Mouse (Mus musculus) CH12.LX (cell line): ENCODE measurements at regions not wholly inside any gene's neighbourhood (a gene's known extent, or its start where the extent isn't known, plus 50 kb on each side); places are given as distances from the start of the nearest gene placed in this dataset.
A peak's percentile ranks its signal among the peaks of the same experiment; 100 is the strongest.

ENCODE experiments used
- DNase-seq: peaks from one replicate; pipeline ENCODE4 v3.0.0-alpha.2; 2013; ENCODE audit errors: extremely low read depth
- H3K27ac ChIP-seq: 2 replicates; pipeline ENCODE4 v1.5.1; 2012; ENCODE audit warnings: low read depth, mild to moderate bottlenecking, control low read depth, moderate library complexity; ENCODE audit not compliant: insufficient read depth
- H3K27me3 ChIP-seq: replicated peaks from 2 replicates; pipeline ENCODE3; 2012; ENCODE audit warnings: inconsistent platforms
- H3K36me3 ChIP-seq, 2 experiments: replicated peaks in 1 of 2; 2 replicates each; pipeline versions ENCODE3 to v1.6.1; 2012; ENCODE audit warnings: inconsistent platforms in 1 of 2, low read length in 1 of 2, mild to moderate bottlenecking in 1 of 2, mixed read lengths in 1 of 2, moderate library complexity in 1 of 2; ENCODE audit not compliant: control insufficient read depth in 1 of 2, insufficient read depth in 1 of 2
- H3K4me1 ChIP-seq, 2 experiments: 2 replicates each; pipeline ENCODE4 v1.6.1; 2012; ENCODE audit warnings: inconsistent platforms in 1 of 2, moderate library complexity in 1 of 2; ENCODE audit not compliant: insufficient read depth in 2 of 2, control insufficient read depth in 1 of 2
- H3K4me2 ChIP-seq: 2 replicates; pipeline ENCODE4 v1.6.1; 2012; ENCODE audit warnings: low read depth, mild to moderate bottlenecking, control low read depth; ENCODE audit not compliant: poor library complexity, insufficient read depth, severe bottlenecking
- H3K4me3 ChIP-seq, 3 experiments: fragments of 150-350 bp in 1 of 3; sonication (generic) in 1 of 3; replicated peaks in 1 of 3; 2 replicates each; pipeline versions ENCODE3 to v1.5.1; 2011 to 2012; ENCODE audit warnings: low read depth in 2 of 3, low read length in 2 of 3, mild to moderate bottlenecking in 2 of 3, moderate library complexity in 2 of 3, control low read depth in 1 of 3, improper control_type of control experiment in 1 of 3, inconsistent platforms in 1 of 3, mixed read lengths in 1 of 3; ENCODE audit not compliant: poor library complexity in 1 of 3
- H3K79me2 ChIP-seq: replicated peaks from 2 replicates; pipeline ENCODE4 v1.6.1; 2012; ENCODE audit warnings: mild to moderate bottlenecking, moderate library complexity; ENCODE audit not compliant: control insufficient read depth, poor library complexity, insufficient read depth, severe bottlenecking; ENCODE audit errors: extremely low read depth
- H3K9ac ChIP-seq: 2 replicates; pipeline ENCODE4 v1.6.1; 2012; ENCODE audit warnings: low read depth, mild to moderate bottlenecking, control low read depth, moderate library complexity; ENCODE audit not compliant: insufficient read depth
- H3K9me3 ChIP-seq: replicated peaks from 2 replicates; pipeline ENCODE3; 2012; ENCODE audit warnings: low read length, inconsistent platforms, mixed read lengths
- CHD2 ChIP-seq: IDR thresholded peaks from 2 replicates; pipeline ENCODE4 v1.6.1; 2011; ENCODE audit warnings: low read length, improper control_type of control experiment
- GABPA ChIP-seq: IDR thresholded peaks from 2 replicates; pipeline ENCODE4 v1.6.1; 2012; ENCODE audit warnings: low read depth, low read length, improper control_type of control experiment, inconsistent platforms; ENCODE audit not compliant: insufficient replicate concordance
- MAX ChIP-seq: IDR thresholded peaks from 2 replicates; pipeline ENCODE4 v1.6.1; 2011; ENCODE audit warnings: low read length, improper control_type of control experiment
- MAZ ChIP-seq: IDR thresholded peaks from 2 replicates; pipeline ENCODE4 v1.6.1; 2012; ENCODE audit warnings: low read depth, mild to moderate bottlenecking, inconsistent platforms, low read length, improper control_type of control experiment, moderate library complexity
- MYC ChIP-seq: IDR thresholded peaks from 2 replicates; pipeline ENCODE4 v1.6.1; 2011; ENCODE audit warnings: low read depth, mild to moderate bottlenecking, improper control_type of control experiment, low read length
- NRF1 ChIP-seq: IDR thresholded peaks from 2 replicates; pipeline ENCODE4 v1.6.1; 2014; ENCODE audit warnings: low read depth, mild to moderate bottlenecking, inconsistent platforms, low read length, improper control_type of control experiment, moderate library complexity
- POLR2A ChIP-seq: IDR thresholded peaks from 2 replicates; pipeline ENCODE4 v1.6.1; 2011; ENCODE audit warnings: low read depth, mild to moderate bottlenecking, improper control_type of control experiment, low read length
- RCOR1 ChIP-seq: conservative IDR thresholded peaks from 2 replicates; pipeline ENCODE4 v1.6.1; 2012; ENCODE audit warnings: low read depth, mild to moderate bottlenecking, inconsistent platforms, low read length, improper control_type of control experiment
- TBP ChIP-seq: conservative IDR thresholded peaks from 2 replicates; pipeline ENCODE4 v1.6.1; 2011; ENCODE audit warnings: low read depth, low read length, improper control_type of control experiment
- ZKSCAN1 ChIP-seq: IDR thresholded peaks from 2 replicates; pipeline ENCODE4 v1.6.1; 2012; ENCODE audit warnings: low read depth, inconsistent platforms, low read length, improper control_type of control experiment, borderline replicate concordance
- ZNF384 ChIP-seq: IDR thresholded peaks from 2 replicates; pipeline ENCODE4 v1.6.1; 2012; ENCODE audit warnings: low read depth, low read length, improper control_type of control experiment, inconsistent platforms
- dilution Hi-C: fragments of 300-500 bp; cut with MboI; formaldehyde crosslinking; loops from 2 replicates; pipeline ENCODE4 v1.14.3; 2020; ENCODE audit warnings: low sequenced_read_pairs; ENCODE audit not compliant: extremely low pct_unique_long_range_greater_than_20kb, extremely low pct_ligation_motif_present
- in situ Hi-C: fragments of 300-500 bp; cut with MboI; formaldehyde crosslinking; loops from 3 replicates; pipeline ENCODE4 v1.14.3; 2019; ENCODE audit warnings: low sequenced_read_pairs, low pct_ligation_motif_present, low pct_unique_long_range_greater_than_20kb, mixed read lengths

DNA sequence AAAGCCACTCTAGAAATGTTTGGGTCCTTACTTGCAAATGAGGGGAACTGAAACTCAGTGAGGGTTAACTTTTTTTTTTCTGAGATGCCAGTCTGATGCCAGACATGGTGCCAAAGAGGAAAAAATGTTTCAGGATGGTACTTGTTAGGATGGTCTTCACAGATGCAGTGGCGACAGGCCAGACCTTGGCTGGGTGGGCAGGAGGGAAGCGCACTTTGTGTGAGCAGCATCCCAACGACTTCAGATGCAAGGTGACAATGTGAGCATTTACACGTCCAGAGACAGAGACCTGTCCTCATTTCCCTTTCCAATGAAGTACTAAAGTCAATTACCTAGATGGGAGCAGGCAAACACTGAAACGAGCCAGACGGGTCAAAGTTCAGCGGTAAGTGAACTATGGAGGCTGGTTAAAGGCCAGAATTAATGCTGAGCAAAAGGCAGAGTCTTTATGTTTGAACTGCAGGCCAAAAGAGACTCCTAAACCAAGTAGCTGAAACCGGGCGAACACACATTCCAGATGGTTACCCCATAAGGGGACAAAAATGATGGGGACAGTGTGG is 213.7 kb upstream of the Ccdc122 start:
- H3K9ac ChIP-seq = no peak overlapping the region
- no peak overlapping the region for H3K4me2 ChIP-seq
- H3K27ac ChIP-seq = no peak overlapping the region
- no peaks in the 10 kb centered on the region for H3K79me2 ChIP-seq
- in situ Hi-C loops = no loop called here
- no peaks in the 10 kb centered on the region for H3K27me3 ChIP-seq
- peak; percentile 29; the same call in 1 of the 2 replicates for TF ChIP-seq ZNF384
- TF ChIP-seq RCOR1 = no peak
- no peak for TF ChIP-seq MYC
- TF ChIP-seq NRF1 = no peak
- TF ChIP-seq MAZ = no peak
- no peak for TF ChIP-seq TBP
- dilution Hi-C loops = no loop called here
- H3K4me3 ChIP-seq = no peak overlapping the region
- H3K4me1 ChIP-seq = peaks cover 0 to 8% of the 10 kb centered on the region in 2 experiments; a peak in 1 of 4 replicates
- no peaks in the 10 kb centered on the region for H3K36me3 ChIP-seq
- DNase-seq = no peak
- no peaks in the 10 kb centered on the region for H3K9me3 ChIP-seq

DNA sequence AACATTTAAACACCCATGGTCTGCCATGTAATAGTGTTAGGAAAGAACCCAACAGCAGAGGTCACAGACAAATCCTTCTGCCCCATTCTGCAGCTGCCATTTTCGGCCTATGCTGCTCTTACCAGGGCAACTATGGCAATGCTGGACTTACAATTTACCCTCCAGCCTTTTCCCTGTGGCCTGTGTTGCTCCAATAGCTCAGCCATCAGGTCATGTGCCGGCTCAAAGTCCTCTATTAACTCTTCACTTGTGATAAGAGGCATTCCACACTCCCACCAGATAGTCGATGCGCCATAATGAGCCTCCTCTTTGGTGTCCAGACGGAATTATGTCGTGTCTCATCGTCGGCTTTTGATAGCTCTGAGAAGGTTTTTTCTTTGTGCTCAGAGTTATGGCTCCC is 214.7 kb upstream of the Ccdc122 start:
- dilution Hi-C loops = no loop called here
- no peak for TF ChIP-seq GABPA

DNA sequence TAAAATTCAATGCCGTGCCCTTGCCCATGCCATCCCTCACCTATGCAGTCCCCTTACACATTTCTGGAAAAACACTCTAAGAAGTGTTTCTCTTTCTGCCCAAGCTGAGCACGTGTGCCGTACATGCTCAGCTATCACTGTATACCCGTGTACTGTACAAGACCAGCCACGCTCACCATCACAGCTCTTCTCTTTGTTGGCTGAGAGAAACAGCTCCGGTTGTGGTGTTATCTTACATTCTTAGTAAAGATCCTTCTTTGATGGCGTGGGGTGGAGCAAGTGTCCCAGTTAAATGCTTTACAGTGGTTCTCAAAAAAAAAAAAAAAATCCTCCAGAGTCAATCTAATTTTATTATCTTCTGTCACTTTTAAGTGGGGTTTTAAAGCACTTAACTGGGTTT is 215.1 kb upstream of the Ccdc122 start:
- no peak overlapping the region for H3K9ac ChIP-seq
- TF ChIP-seq MAX (no peak), CHD2 (no peak), POLR2A (no peak), ZKSCAN1 (no peak)
- H3K27me3 ChIP-seq = no peaks in the 10 kb centered on the region
- H3K9me3 ChIP-seq = no peaks in the 10 kb centered on the region
- no peak overlapping the region for H3K4me3 ChIP-seq
- no peak overlapping the region for H3K4me2 ChIP-seq
- DNase-seq = no peak
- no peak overlapping the region for H3K27ac ChIP-seq
- dilution Hi-C loops (no loop called here), in situ Hi-C loops (no loop called here)
- no peaks in the 10 kb centered on the region for H3K79me2 ChIP-seq
- H3K36me3 ChIP-seq = no peaks in the 10 kb centered on the region
- H3K4me1 ChIP-seq = peaks cover 0 to 8% of the 10 kb centered on the region in 2 experiments; a peak in 1 of 4 replicates

More for the DNA sequence above, 214.7 kb upstream of the Ccdc122 start:
- Histone ChIP-seq H3K9me3 (no peaks in the 10 kb centered on the region), H3K27me3 (no peaks in the 10 kb centered on the region), H3K27ac (no peak overlapping the region), H3K4me2 (no peak overlapping the region), H3K4me3 (no peak overlapping the region), H3K4me1 (peaks cover 0 to 8% of the 10 kb centered on the region in 2 experiments; a peak in 1 of 4 replicates), H3K9ac (no peak overlapping the region), H3K36me3 (no peaks in the 10 kb centered on the region), H3K79me2 (no peaks in the 10 kb centered on the region)
- no peak for DNase-seq
- in situ Hi-C loops = no loop called here
